Mouse (Mus musculus) midbrain, embryonic 13.5 days (tissue): ENCODE data around the gene Dusp5. TPM values are rescaled to one million over a fixed set of nuclear protein-coding genes. Genes with fewer than 3 reads are reported as not detected.

Experiments
- ATAC-seq: fragments of 200-750 bp; cut with Nextera tagmentation; 2 replicates; pipeline ENCODE4 v1.8.0; 2017; ENCODE audit warnings: mild to moderate bottlenecking, moderate TSS enrichment, moderate library complexity
- H3K27ac ChIP-seq: fragments of 300-500 bp; sonication (generic); 2 replicates; pipeline ENCODE4 v1.5.1; 2015; ENCODE audit warnings: inconsistent platforms, mild to moderate bottlenecking, moderate library complexity
- H3K27me3 ChIP-seq: fragments of 300-500 bp; sonication (generic); 2 replicates; pipeline ENCODE4 v1.6.1; 2015; ENCODE audit warnings: mild to moderate bottlenecking, inconsistent platforms
- H3K36me3 ChIP-seq: fragments of 300-500 bp; sonication (generic); 2 replicates; pipeline ENCODE4 v1.6.1; 2015; ENCODE audit warnings: mild to moderate bottlenecking, inconsistent platforms
- H3K4me1 ChIP-seq: fragments of 300-500 bp; sonication (generic); replicated peaks from 2 replicates; pipeline ENCODE4 v1.6.1; 2015; ENCODE audit warnings: inconsistent platforms
- H3K4me2 ChIP-seq: fragments of 300-500 bp; sonication (generic); replicated peaks from 2 replicates; pipeline ENCODE4 v1.6.1; 2015; ENCODE audit warnings: moderate library complexity, mild to moderate bottlenecking, inconsistent platforms
- H3K4me3 ChIP-seq: fragments of 300-500 bp; sonication (generic); replicated peaks from 2 replicates; pipeline ENCODE4 v1.5.1; 2015; ENCODE audit warnings: mild to moderate bottlenecking, inconsistent platforms
- H3K9ac ChIP-seq: fragments of 300-500 bp; sonication (generic); replicated peaks from 2 replicates; pipeline ENCODE4 v1.6.1; 2015; ENCODE audit warnings: mild to moderate bottlenecking, inconsistent platforms
- H3K9me3 ChIP-seq: fragments of 300-500 bp; sonication (generic); 2 replicates; pipeline ENCODE4 v1.6.1; 2016; ENCODE audit warnings: mild to moderate bottlenecking, inconsistent platforms
- WGBS: fragments of 180-500 bp; shearing (Covaris S2); methylation state at CpG from one replicate; pipeline ENCODE4 v1.1.7; 2015; 5-methylcytosine and 5-hydroxymethylcytosine counted together
- polyA plus RNA-seq: library from polyadenylated mRNA; unstranded; fragments of >200 nt; fragmentation: Nextera tagmentation; extraction: Ambion mirVana; gene quantifications from 2 replicates; pipeline ENCODE4 v1.2.1, GENCODE M21; 2015

Dusp5 gene
- polyA plus RNA-seq, 1 experiment from 2014 or later: 1.2 TPM

DNA sequence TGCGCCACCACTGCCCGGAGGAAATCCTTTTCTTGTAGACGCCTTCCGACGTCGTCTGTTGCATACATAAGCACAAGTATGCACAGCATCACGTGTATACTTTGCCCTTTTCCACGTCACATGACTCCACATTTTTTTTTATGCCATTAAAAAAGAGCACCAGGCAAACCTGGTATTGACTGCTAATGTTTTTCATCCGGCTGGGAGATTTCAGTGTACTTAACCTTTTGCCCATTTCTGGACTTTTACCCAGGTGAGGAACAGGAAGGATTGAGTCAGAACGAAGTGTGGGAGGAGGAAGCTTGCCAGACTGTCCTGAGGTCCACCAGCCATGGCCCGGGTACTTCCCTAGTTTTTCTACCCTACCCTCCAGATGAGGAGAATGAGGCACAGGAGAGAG lies 25.5 kb downstream of the Dusp5 start:
- no peak overlapping the region for H3K27ac ChIP-seq
- WGBS: 88% methylated on average over 11 of the region's 11 CpGs
- H3K9me3 ChIP-seq: no peaks in the 10 kb centered on the region
- no peaks in the 10 kb centered on the region for H3K36me3 ChIP-seq
- H3K4me1 ChIP-seq: peaks cover 8% of the 10 kb centered on the region; the same call in 1 of the 2 replicates
- H3K4me3 ChIP-seq: no peak overlapping the region
- H3K9ac ChIP-seq: no peak overlapping the region
- no peaks in the 10 kb centered on the region for H3K27me3 ChIP-seq
- H3K4me2 ChIP-seq: no peak overlapping the region
- no peak for ATAC-seq

DNA sequence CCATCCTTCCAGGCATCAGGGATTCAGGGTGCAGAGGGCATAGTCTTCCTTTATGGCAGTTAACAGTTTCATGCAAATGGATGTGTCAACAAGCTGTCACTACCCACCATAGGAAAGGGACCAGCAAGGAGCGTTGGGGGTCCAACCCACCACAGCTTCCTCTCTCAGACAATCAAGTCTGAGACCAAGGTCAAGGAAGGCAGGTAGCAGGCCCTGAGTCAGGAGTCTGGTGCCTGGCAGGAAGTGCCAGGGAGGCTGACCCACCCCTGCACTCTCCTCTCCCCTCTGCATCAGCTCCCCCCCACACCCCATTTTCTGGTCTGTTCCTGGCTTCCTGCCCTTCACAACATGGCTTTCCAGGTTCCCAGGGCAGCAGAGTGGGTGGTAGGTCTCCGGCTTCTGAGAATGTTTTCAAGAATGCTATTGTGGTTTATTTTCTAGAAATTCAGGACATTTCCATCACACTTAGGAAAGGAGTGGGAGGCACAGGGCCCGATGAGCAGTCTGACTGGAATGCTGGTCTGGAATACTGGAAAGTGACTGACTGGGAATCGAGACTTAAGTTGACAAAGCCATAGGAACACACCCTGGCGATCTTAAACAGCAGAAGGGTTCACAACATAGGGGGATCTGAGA lies 26.2 kb downstream of the Dusp5 start:
- Histone ChIP-seq H3K9ac (no peak overlapping the region), H3K27ac (no peak overlapping the region), H3K9me3 (no peaks in the 10 kb centered on the region), H3K36me3 (no peaks in the 10 kb centered on the region), H3K4me2 (no peak overlapping the region), H3K4me1 (peaks cover 8% of the 10 kb centered on the region; the same call in 1 of the 2 replicates), H3K27me3 (no peaks in the 10 kb centered on the region), H3K4me3 (no peak overlapping the region)
- no peak for ATAC-seq
- WGBS: 89% methylated on average over 5 of the region's 5 CpGs

DNA sequence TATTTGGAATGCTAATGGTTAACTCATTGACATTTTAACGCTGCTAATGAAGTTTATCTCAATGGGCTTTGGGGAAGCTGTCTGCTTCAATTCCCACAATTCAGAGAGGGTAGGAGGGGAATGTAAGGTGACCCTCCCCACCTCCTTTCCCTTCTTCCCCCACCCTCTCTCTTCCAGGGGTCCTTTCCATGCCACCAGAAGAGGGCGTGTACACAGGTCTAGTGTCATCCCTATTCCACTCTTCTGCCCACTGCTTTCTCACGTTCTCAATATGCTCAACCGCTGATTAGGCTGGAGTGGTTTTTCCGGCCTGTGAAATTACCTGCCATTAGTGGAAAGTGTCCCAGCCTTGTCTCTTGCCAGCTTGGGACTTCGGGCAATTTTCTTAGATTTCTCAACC lies 27.9 kb downstream of the Dusp5 start:
- no peak overlapping the region for H3K4me3 ChIP-seq
- peaks cover 8% of the 10 kb centered on the region; the same call in 1 of the 2 replicates for H3K4me1 ChIP-seq
- H3K4me2 ChIP-seq: no peak overlapping the region
- H3K9me3 ChIP-seq: no peaks in the 10 kb centered on the region
- no peaks in the 10 kb centered on the region for H3K36me3 ChIP-seq
- ATAC-seq: no peak
- H3K27ac ChIP-seq: no peak overlapping the region
- H3K27me3 ChIP-seq: no peaks in the 10 kb centered on the region
- 35% methylated on average over 6 of the region's 6 CpGs for WGBS
- no peak overlapping the region for H3K9ac ChIP-seq

DNA sequence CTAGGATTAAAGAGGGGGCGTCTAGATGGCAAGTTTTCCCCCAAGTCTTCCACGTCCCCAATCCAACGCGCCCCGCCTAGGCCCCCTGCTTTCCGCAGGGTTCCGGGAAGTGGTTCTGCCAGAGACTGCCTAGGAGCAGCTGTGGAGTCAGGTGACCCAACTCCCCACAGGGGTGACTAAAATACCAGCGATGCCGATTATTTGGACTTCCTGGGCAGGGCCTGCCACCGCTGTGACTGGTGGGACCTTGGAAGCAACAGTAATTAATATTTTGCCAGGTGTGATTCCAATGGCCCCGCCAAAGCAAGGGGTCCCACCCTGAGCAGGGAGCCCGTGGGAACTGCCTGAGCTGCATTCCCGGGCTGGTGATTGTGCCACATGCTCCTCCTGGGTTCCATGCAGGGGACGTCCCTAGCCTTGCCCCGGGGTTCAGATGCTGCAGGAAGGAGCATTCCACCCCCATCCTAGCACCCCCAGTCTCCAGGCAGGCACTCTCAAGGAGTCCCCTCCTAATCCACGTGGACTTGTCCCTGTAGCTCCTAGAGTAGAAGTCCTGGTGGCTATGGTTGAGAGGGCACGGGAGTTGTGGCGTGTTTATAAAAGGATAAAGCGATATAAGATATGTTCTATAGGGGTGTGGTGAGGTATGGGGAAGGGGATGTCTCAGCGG lies 28.5 kb downstream of the Dusp5 start:
- no peak overlapping the region for H3K9ac ChIP-seq
- H3K27me3 ChIP-seq: no peaks in the 10 kb centered on the region
- no peak overlapping the region for H3K27ac ChIP-seq
- H3K4me3 ChIP-seq: no peak overlapping the region
- no peaks in the 10 kb centered on the region for H3K36me3 ChIP-seq
- peaks cover 8% of the 10 kb centered on the region; the same call in 1 of the 2 replicates for H3K4me1 ChIP-seq
- H3K9me3 ChIP-seq: no peaks in the 10 kb centered on the region
- WGBS: 41% methylated on average over 20 of the region's 20 CpGs
- H3K4me2 ChIP-seq: peak overlapping the region; percentile 24; the same call in 1 of the 2 replicates
- 0 out of 2 replicates have a peak, but pooled peaks have one; percentile 11 for ATAC-seq

DNA sequence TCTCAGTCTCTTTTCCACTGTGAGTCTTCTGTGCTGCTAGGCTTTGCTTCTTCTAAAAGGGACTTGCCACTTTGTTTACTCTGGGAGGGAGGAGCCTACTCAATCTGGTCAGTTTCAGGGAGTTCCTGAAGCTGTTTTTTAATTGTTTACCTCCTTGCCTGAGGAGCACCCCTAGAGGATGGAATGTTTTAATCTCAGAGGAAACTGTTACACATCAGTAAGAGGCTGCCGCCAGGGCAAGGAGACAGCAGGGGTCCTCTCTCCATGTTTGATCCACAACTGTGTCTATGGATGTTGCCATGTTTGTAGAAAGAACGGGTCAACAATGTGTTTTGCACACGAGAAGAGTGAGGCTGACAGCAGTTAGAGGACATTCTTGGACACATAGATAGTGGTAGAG lies 31.5 kb downstream of the Dusp5 start:
- Histone ChIP-seq H3K4me3 (no peak overlapping the region), H3K27me3 (no peaks in the 10 kb centered on the region), H3K9me3 (no peaks in the 10 kb centered on the region), H3K4me2 (no peak overlapping the region), H3K27ac (no peak overlapping the region), H3K9ac (no peak overlapping the region), H3K4me1 (peaks cover 8% of the 10 kb centered on the region; the same call in 1 of the 2 replicates), H3K36me3 (no peaks in the 10 kb centered on the region)
- WGBS: 78% methylated on average over 3 of the region's 3 CpGs
- no peak for ATAC-seq

DNA sequence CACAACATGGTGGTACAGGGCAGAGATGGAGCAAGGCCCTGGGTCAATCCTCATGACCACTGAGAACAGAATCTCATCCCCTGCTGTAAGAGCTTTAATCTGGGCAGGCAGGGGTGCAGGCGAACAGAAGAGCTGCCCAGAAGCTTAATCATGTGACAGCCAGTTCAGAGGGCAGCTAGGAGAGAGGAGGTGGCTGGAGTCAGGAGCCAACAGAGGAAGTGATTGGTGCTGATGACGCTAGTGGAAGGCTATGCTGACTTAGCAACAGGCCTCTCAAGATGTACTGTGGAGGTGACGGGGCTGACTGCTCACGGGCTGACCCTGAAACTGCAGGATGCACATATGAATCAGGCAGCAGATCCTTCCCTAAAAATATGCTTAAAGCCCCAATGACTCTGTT lies 35.3 kb downstream of the Dusp5 start:
- Histone ChIP-seq H3K36me3 (no peaks in the 10 kb centered on the region), H3K27ac (no peak overlapping the region), H3K9me3 (no peaks in the 10 kb centered on the region), H3K4me1 (0 out of 2 replicates have a peak, but pooled peaks cover 3% of the 10 kb centered on the region), H3K27me3 (no peaks in the 10 kb centered on the region), H3K9ac (no peak overlapping the region), H3K4me3 (no peak overlapping the region), H3K4me2 (no peak overlapping the region)
- ATAC-seq: no peak
- 45% methylated on average over 4 of the region's 4 CpGs for WGBS

DNA sequence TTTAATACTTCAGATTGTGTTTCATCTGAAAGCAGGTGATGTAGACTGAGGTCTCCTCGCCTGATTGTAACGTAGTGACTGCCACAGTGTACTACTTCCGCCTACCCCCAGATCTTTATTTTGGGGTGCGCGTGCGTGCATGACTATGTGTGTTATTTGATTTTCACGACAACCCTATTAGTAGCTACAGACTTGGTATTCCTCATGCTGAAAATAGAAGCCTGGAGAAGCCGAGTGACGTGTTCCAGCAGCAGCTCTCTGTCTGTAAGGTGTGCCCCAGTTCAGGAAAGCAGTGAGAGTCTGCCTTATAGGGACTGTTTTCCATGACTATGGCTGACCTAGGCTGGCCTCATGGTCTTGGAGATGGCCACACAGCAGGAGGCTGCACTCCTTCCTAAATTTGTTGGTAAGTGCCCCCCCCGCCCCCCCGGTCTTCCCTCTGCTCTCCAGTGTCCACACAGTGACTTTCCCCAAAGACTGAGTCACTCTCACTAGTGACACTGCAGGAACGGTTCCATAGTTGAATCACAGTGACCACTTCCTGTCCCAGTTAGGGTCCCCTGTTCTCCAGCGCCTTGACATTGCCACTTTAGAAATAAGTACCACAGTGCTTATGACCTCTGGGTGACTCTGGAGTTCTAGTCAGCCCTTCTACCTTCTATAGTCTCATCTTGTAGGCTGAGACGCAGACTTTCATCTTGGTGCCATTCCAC lies 36.8 kb downstream of the Dusp5 start:
- H3K9me3 ChIP-seq: no peaks in the 10 kb centered on the region
- no peaks in the 10 kb centered on the region for H3K36me3 ChIP-seq
- H3K4me2 ChIP-seq: no peak overlapping the region
- H3K4me1 ChIP-seq: 0 out of 2 replicates have a peak, but pooled peaks cover 3% of the 10 kb centered on the region
- H3K9ac ChIP-seq: no peak overlapping the region
- no peak overlapping the region for H3K4me3 ChIP-seq
- no peak for ATAC-seq
- WGBS: 94% methylated on average over 14 of the region's 14 CpGs
- no peak overlapping the region for H3K27ac ChIP-seq
- no peaks in the 10 kb centered on the region for H3K27me3 ChIP-seq

DNA sequence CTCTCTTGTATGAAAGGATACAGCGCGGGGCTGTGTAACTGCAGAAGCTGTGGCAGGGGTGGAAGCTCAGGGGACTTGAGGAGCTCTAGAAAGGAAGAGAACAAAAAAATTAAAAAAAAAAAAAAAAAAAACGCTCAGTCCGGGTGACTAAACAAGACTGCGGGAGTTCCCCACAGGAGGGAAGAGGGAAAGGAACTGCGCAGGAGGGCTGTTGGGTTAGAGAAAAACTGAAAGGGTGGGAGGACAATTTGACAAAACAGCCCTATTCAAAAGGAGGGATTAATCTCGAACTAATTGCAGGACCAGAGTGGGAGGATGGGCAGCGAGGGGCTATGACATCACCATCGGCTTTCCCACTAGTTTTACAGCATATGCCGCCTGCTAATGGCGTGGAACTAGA lies 39.0 kb downstream of the Dusp5 start:
- Histone ChIP-seq H3K9me3 (no peaks in the 10 kb centered on the region), H3K27me3 (no peaks in the 10 kb centered on the region), H3K4me1 (0 out of 2 replicates have a peak, but pooled peaks cover 3% of the 10 kb centered on the region), H3K4me3 (no peak overlapping the region), H3K27ac (no peak overlapping the region), H3K4me2 (peak overlapping the region; percentile 11), H3K36me3 (no peaks in the 10 kb centered on the region), H3K9ac (no peak overlapping the region)
- 0 out of 2 replicates have a peak, but pooled peaks have one; percentile 43 for ATAC-seq
- 11% methylated on average over 11 of the region's 11 CpGs for WGBS

DNA sequence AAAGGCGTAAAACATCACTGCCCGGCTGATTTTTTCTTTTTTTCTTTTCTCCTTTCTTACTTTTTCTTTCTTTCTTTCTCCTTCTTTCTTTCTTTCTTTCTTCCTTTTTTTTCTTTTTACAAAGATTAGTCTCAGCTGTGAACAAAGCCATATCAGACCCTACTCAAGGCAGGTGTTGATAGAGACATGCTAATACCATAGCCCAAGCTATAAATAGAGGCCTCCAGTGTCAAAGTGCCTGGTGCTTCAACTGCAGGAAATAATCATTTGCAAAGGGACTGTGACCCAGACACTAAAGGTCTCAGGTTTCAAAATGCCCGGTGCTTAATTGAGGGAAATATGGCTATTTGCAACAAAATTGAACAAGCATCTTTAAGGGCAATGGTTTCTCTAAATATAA lies 39.6 kb downstream of the Dusp5 start:
- ATAC-seq: no peak
- Histone ChIP-seq H3K4me3 (no peak overlapping the region), H3K9me3 (no peaks in the 10 kb centered on the region), H3K27me3 (no peaks in the 10 kb centered on the region), H3K9ac (no peak overlapping the region), H3K36me3 (no peaks in the 10 kb centered on the region), H3K4me2 (no peak overlapping the region), H3K27ac (no peak overlapping the region), H3K4me1 (0 out of 2 replicates have a peak, but pooled peaks cover 3% of the 10 kb centered on the region)
- 85% methylated on average over 3 of the region's 3 CpGs for WGBS

DNA sequence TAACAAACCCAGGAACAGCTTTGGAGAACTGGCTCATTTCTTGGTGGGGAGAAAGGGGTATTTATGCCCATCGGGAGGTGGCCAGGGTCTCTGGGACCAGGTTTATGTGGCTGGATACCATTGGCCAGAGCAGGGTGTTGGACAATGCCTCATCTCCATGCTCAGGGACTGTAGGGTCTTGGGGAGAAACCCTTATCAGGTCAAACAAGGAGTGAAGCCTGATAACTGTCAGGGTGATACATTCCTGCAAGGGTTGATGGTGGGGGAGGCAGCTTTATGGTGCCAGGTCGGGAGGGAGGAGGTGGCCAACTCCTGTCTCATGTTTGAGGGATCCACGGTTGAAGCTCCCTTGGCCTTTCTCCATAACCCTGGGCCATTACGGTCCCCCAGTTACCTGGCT lies 42.1 kb downstream of the Dusp5 start:
- H3K27me3 ChIP-seq: no peaks in the 10 kb centered on the region
- no peak for ATAC-seq

DNA sequence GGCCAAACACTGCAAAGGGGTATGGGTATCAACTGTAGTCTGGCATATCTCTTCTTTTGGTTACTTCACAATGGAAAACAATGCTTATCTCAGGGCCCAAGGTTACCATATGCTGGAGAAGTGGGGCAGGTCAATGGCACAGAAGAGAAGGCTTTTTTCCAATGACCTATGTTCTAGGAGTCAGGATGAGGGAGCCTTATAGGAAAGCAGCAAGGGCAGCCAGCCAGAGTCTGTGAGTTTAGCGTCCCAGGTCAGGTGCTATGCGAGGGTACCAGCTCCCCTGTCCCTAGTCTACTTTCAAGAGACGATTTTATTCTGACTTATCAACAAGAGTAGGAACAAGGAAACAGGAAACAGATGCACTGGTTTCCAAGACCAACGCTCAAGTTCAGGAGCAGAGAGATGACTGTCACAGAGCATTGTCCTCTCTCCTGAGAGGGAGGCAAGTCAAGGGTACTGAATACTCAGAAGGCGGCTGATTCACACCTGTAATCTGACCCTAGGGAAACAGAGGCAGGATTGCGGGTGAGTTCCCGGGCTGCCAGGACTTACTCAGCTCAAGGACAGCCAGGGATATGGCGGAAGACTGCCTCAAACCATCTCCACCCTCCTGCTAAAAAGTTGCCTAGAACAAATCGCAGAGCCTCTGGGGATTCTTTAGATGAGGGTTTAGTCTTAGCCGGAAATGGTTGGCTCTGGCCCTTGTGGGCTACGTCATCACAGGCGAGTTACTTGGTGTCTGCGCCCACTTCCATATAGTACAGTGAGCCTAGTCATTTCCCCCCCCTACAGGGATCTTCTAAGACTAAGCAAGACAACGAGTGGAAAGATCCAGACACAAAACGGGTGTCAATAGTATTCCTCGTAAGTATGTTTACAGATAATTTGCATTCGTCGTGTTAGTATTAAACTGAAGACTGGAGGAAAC lies 42.9 kb downstream of the Dusp5 start:
- WGBS: 87% methylated on average over 18 of the region's 18 CpGs
- Histone ChIP-seq H3K9ac (no peak overlapping the region), H3K27ac (no peak overlapping the region), H3K27me3 (no peaks in the 10 kb centered on the region), H3K4me2 (no peak overlapping the region), H3K4me1 (0 out of 2 replicates have a peak, but pooled peaks cover 3% of the 10 kb centered on the region), H3K4me3 (no peak overlapping the region), H3K36me3 (no peaks in the 10 kb centered on the region), H3K9me3 (no peaks in the 10 kb centered on the region)
- ATAC-seq: no peak

More for the DNA sequence above, 42.1 kb downstream of the Dusp5 start:
- WGBS: 92% methylated on average over 4 of the region's 4 CpGs
- Histone ChIP-seq H3K9ac (no peak overlapping the region), H3K4me2 (no peak overlapping the region), H3K27ac (no peak overlapping the region), H3K4me3 (no peak overlapping the region), H3K36me3 (no peaks in the 10 kb centered on the region), H3K4me1 (0 out of 2 replicates have a peak, but pooled peaks cover 3% of the 10 kb centered on the region), H3K9me3 (no peaks in the 10 kb centered on the region)
